Mouse (Mus musculus): Measurements from ENCODE around the gene Csnk1g2. TPM values are rescaled to one million over a fixed set of nuclear protein-coding genes. Genes with fewer than 3 reads are reported as not detected.
A peak's percentile ranks its signal among the peaks of the same experiment; 100 is the strongest.
"Not testable (repeated sequence)": the region's sequence is repeated elsewhere in the genome, so short reads cannot be mapped to it uniquely, and the experiment has no call there.

Gene Csnk1g2
- polyA plus RNA-seq, 1 experiment from 2014 or later: 134 TPM

DNA sequence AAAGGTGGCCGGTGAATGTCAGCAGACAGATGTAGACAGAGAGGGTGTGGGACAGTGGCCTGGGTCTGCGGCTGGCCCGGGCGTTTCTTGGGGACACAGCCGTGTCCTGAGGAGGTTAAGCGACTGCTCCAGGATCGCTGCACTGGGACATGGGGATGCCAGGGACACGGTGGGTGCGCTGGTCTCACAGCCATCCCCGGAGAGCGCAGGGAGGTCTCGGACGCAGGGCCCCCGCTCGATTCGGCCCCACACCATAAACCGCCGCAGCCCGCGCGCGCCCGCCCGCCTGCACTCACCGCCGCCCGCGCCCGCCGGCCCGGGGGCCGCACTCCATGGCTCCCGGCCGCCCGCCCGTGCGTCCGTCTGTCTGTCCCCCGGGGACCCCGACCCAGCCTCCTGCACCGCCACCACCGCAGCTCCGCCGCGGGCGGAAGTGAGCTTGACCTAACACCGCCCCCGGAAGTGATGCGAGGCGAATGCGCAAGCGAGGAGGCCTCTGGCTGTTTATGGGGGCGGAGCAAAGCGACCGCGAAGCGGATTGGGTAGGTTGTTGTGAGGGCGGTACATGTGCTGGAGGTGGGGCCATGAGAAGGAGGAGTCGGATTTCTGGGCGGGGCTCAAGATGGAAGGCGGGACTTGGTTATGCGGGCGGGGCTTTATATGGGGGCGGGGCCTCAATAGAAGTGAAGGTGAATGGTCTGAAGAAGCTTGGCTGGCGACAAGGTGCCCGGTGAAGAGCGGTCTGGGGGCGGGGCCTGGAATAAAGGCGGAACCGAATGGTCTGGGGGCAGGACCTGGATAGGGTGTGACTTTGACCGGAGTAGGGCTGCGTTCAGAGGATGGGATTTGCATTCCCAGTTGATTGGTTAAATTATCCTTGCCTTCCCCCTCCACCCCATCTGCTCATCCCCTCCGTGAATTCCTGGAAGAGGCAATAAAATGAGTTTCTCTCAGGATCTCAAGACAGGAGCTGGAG lies 32.5 kb upstream of the Csnk1g2 start, which contains the start of gene Abhd17a:
Abhd17a (minus strand) TSS at position 463 of the 976 bp plus-strand sequence.
- DNase-seq (ENCODE audit: low spot score) (peak; percentile 97), ATAC-seq (replicated peaks; ENCODE audit: low FRiP score) (peak; percentile 97)
- peaks cover 14% of the 10 kb centered on the region for H3K4me1 ChIP-seq (replicated peaks; ENCODE audit: control insufficient read depth, insufficient read depth, low read length)
- H3K9ac ChIP-seq (ENCODE audit: low read length): peak within 1 kb of the TSS; percentile 85
- under 1% methylated on average over 70 of the region's 73 CpGs for WGBS
- H3K4me3 ChIP-seq (ENCODE audit: low read depth, low read length): peak within 1 kb of the TSS; percentile 95
- peak within 1 kb of the TSS; percentile 93 for H3K4me2 ChIP-seq (ENCODE audit: low read depth, low read length, severe bottlenecking)
- H3K27me3 ChIP-seq (ENCODE audit: control insufficient read depth, insufficient read depth, low read length): no peaks in the 10 kb centered on the region
- no peak within 1 kb of the TSS for H3K27ac ChIP-seq (ENCODE audit: low read depth, low read length)
- H3K9me3 ChIP-seq (ENCODE audit: control insufficient read depth, low read length): no peaks in the 10 kb centered on the region
- H3K36me3 ChIP-seq (ENCODE audit: control insufficient read depth, insufficient read depth, low read length): no peaks in the 10 kb centered on the region; the same call in 1 of the 2 replicates

DNA sequence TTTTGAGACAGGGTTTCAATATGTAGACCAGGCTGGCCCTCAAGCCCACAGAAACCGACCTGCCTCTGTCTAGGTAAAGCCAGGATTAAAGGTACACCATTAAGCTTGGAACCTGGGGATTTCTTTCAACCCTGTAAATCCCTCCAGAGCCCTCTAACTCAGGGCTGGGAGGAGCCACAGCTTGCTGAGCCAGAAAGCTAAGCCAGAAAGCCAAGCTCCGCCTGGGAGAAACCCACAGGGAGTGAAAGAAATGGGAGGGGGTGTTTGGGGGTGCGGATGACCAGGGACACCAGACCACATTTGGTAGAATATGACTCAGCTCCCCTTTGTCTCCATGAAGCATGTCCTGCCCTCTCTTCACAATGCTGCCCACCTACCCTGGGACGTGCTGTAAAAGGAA lies 26.3 kb upstream of the Csnk1g2 start:
- no peaks in the 10 kb centered on the region for H3K9me3 ChIP-seq (ENCODE audit: control insufficient read depth, low read length)
- H3K4me3 ChIP-seq (ENCODE audit: low read depth, low read length): no peak overlapping the region
- H3K36me3 ChIP-seq (ENCODE audit: control insufficient read depth, insufficient read depth, low read length): no peaks in the 10 kb centered on the region
- no peaks in the 10 kb centered on the region for H3K4me1 ChIP-seq (replicated peaks; ENCODE audit: control insufficient read depth, insufficient read depth, low read length)
- H3K27ac ChIP-seq (ENCODE audit: low read depth, low read length): no peak overlapping the region
- no peak for DNase-seq (ENCODE audit: low spot score)
- no peak overlapping the region for H3K9ac ChIP-seq (ENCODE audit: low read length)
- ATAC-seq (replicated peaks; ENCODE audit: low FRiP score): no peak
- WGBS: 42% methylated on average over 4 of the region's 4 CpGs
- no peaks in the 10 kb centered on the region for H3K27me3 ChIP-seq (ENCODE audit: control insufficient read depth, insufficient read depth, low read length)
- H3K4me2 ChIP-seq (ENCODE audit: low read depth, low read length, severe bottlenecking): no peak overlapping the region

DNA sequence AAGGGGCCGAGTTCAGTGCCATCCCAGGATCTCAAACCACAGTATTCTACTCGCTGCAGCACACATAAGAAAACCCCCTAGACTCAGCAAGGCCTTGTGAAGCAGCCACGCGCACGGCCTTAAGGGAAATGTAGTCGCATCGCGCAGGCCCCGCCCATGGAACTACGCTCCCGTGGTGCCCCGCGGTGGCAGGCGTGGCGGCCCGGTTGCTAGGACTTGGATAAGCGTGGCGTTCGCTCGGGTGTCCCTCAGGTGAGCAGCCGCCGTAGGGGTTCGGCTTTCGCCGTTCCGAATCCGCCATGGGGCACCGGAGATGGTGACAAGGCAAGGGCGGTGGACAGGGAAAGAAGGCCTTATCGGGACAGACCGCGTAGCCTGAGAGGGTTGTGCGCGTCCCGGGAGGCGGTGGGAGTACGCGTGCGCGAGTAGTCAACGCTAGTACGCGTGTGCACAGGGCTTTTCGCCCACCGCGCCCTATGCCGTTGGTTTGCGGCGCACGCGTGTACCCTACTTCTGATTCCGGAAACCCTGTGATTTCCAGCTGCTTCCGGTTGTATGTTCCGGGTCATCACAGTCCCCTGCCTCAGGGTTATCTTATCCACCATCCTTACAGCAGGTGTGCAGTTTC lies 19.8 kb upstream of the Csnk1g2 start, which contains the start of the genes Scamp4 and Adat3:
Scamp4 (plus strand) TSS at position 175 of the 628 bp plus-strand sequence.
Adat3 (plus strand) TSS at position 183 of the 628 bp plus-strand sequence.
- ATAC-seq (replicated peaks; ENCODE audit: low FRiP score) (peak; percentile 95), DNase-seq (ENCODE audit: low spot score) (peak; percentile 96)
- under 1% methylated on average over 54 of the region's 54 CpGs for WGBS
- H3K9ac ChIP-seq (ENCODE audit: low read length): peak within 1 kb of the TSS; percentile 67
- H3K9me3 ChIP-seq (ENCODE audit: control insufficient read depth, low read length): no peaks in the 10 kb centered on the region
- peak within 1 kb of the TSS; percentile 58 for H3K27ac ChIP-seq (ENCODE audit: low read depth, low read length)
- no peaks in the 10 kb centered on the region for H3K27me3 ChIP-seq (ENCODE audit: control insufficient read depth, insufficient read depth, low read length)
- peak within 1 kb of the TSS; percentile 75 for H3K4me3 ChIP-seq (ENCODE audit: low read depth, low read length)
- peak within 1 kb of the TSS; percentile 89 for H3K4me2 ChIP-seq (ENCODE audit: low read depth, low read length, severe bottlenecking)
- peaks cover 9% of the 10 kb centered on the region for H3K4me1 ChIP-seq (replicated peaks; ENCODE audit: control insufficient read depth, insufficient read depth, low read length)
- H3K36me3 ChIP-seq (ENCODE audit: control insufficient read depth, insufficient read depth, low read length): no peaks in the 10 kb centered on the region; the same call in 1 of the 2 replicates

DNA sequence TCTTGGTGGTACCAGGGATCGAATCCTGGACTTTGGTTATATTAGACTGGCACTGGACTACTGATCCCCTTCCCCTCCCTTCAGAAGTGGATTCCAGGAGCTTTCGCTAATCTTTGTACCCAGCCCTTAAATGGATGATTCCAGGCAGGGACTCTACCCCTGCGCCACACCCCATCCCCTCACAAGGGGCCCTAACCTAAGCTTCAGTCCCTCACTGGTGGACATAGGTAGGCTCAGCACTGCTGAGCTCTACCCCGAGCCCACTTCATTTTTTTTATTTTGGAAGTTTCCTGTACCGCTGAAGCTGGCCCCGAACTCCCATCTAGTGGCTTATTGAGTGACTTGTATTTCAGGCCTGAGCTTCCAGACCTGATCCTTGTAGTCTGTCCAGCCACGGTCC lies 19.3 kb upstream of the Csnk1g2 start:
- no peak for DNase-seq (ENCODE audit: low spot score)
- Histone ChIP-seq H3K27ac (ENCODE audit: low read depth, low read length) (peak overlapping the region; percentile 58), H3K27me3 (ENCODE audit: control insufficient read depth, insufficient read depth, low read length) (no peaks in the 10 kb centered on the region), H3K9ac (ENCODE audit: low read length) (peak overlapping the region; percentile 67), H3K4me2 (ENCODE audit: low read depth, low read length, severe bottlenecking) (peak overlapping the region; percentile 89), H3K9me3 (ENCODE audit: control insufficient read depth, low read length) (no peaks in the 10 kb centered on the region), H3K4me1 (replicated peaks; ENCODE audit: control insufficient read depth, insufficient read depth, low read length) (peaks cover 9% of the 10 kb centered on the region), H3K4me3 (ENCODE audit: low read depth, low read length) (peak overlapping the region; percentile 75), H3K36me3 (ENCODE audit: control insufficient read depth, insufficient read depth, low read length) (no peaks in the 10 kb centered on the region; the same call in 1 of the 2 replicates)
- peak; percentile 39 for ATAC-seq (replicated peaks; ENCODE audit: low FRiP score)
- WGBS: 34% methylated on average over 7 of the region's 7 CpGs

DNA sequence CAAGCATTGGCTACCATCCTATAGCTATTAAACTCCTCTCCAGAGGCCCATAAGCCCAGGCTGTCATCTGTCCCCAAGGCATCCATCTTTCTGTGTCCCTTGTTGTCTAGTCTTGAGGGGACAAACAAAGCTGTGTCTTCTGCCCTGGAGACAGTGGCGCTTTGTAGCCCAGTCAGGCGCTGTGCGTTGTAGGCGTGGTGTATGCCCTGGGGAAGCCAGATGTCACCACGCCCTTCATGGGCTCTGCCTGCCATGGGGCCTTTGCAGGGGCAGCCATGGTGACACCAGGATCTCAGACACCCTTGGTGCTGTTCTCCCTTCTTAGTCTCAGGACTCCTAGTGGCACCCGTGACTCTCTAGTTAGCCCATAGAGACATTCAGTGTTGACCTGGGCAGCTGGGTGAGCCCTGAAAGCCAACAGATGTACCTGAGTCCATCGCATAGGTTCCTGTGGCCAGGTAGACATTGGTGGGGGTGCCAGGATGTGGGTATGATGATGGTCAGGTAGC lies 18.6 kb upstream of the Csnk1g2 start:
- Histone ChIP-seq H3K4me3 (ENCODE audit: low read depth, low read length) (peak overlapping the region; percentile 75; the same call in 1 of the 2 replicates), H3K9me3 (ENCODE audit: control insufficient read depth, low read length) (no peaks in the 10 kb centered on the region), H3K4me1 (replicated peaks; ENCODE audit: control insufficient read depth, insufficient read depth, low read length) (peaks cover 9% of the 10 kb centered on the region), H3K9ac (ENCODE audit: low read length) (no peak overlapping the region; the same call in 1 of the 2 replicates), H3K4me2 (ENCODE audit: low read depth, low read length, severe bottlenecking) (peak overlapping the region; percentile 89; the same call in 1 of the 2 replicates), H3K36me3 (ENCODE audit: control insufficient read depth, insufficient read depth, low read length) (no peaks in the 10 kb centered on the region; the same call in 1 of the 2 replicates), H3K27ac (ENCODE audit: low read depth, low read length) (no peak overlapping the region), H3K27me3 (ENCODE audit: control insufficient read depth, insufficient read depth, low read length) (no peaks in the 10 kb centered on the region)
- 88% methylated on average over 7 of the region's 7 CpGs for WGBS
- DNase-seq (ENCODE audit: low spot score) (no peak), ATAC-seq (replicated peaks; ENCODE audit: low FRiP score) (no peak)

DNA sequence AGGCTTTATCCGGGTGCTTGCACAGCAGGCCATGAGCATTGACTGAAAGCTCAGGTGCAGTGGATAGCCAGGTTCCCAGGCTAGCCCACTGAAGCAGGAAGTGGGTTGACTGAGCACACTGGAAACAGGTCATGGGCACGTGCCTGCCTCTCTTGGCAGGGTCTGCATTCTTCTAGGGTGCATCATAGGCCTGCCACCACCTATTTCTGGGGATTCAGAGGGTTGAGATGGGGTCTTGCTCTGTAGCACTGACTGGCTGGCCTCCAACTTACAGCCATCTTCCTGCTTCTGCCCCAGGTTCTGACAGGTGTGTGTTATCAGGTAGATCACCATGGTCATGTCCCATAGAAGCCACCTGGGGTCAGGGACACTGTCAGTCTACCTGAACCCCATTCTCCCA lies 17.6 kb upstream of the Csnk1g2 start:
- Histone ChIP-seq H3K4me1 (replicated peaks; ENCODE audit: control insufficient read depth, insufficient read depth, low read length) (peaks cover 9% of the 10 kb centered on the region), H3K4me3 (ENCODE audit: low read depth, low read length) (no peak overlapping the region), H3K9me3 (ENCODE audit: control insufficient read depth, low read length) (no peaks in the 10 kb centered on the region), H3K27me3 (ENCODE audit: control insufficient read depth, insufficient read depth, low read length) (no peaks in the 10 kb centered on the region), H3K9ac (ENCODE audit: low read length) (no peak overlapping the region), H3K27ac (ENCODE audit: low read depth, low read length) (no peak overlapping the region), H3K36me3 (ENCODE audit: control insufficient read depth, insufficient read depth, low read length) (no peaks in the 10 kb centered on the region; the same call in 1 of the 2 replicates), H3K4me2 (ENCODE audit: low read depth, low read length, severe bottlenecking) (no peak overlapping the region)
- ATAC-seq (replicated peaks; ENCODE audit: low FRiP score) (no peak), DNase-seq (ENCODE audit: low spot score) (no peak)
- WGBS: 89% methylated on average over 2 of the region's 2 CpGs

DNA sequence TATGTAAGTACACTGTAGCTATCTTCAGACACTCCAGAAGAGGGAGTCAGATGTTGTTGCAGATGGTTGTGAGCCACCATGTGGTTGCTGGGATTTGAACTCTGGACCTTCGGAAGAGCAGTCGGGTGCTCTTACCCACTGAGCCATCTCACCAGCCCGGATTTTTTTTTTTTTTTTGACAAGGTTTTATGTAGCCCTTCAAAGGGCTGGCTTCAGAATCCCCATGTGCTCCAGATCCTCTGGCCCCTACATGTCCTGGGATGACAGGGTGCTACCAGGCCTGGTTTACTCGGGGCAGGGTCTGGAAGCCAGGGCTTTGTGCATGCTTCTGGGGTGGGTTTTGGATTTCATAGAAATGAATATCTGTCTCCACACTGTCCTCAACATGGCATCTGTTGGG lies 16.9 kb upstream of the Csnk1g2 start, which contains the start of gene Gm49322:
Gm49322 (plus strand) TSS at position 301 of the 400 bp plus-strand sequence.
- not testable (repeated sequence) for H3K9me3 ChIP-seq (ENCODE audit: control insufficient read depth, low read length); H3K4me3 ChIP-seq (ENCODE audit: low read depth, low read length); H3K9ac ChIP-seq (ENCODE audit: low read length); H3K4me2 ChIP-seq (ENCODE audit: low read depth, low read length, severe bottlenecking); H3K36me3 ChIP-seq (ENCODE audit: control insufficient read depth, insufficient read depth, low read length); DNase-seq (ENCODE audit: low spot score); H3K27ac ChIP-seq (ENCODE audit: low read depth, low read length); H3K27me3 ChIP-seq (ENCODE audit: control insufficient read depth, insufficient read depth, low read length); H3K4me1 ChIP-seq (replicated peaks; ENCODE audit: control insufficient read depth, insufficient read depth, low read length); ATAC-seq (replicated peaks; ENCODE audit: low FRiP score)
- 75% methylated on average over 2 of the region's 4 CpGs for WGBS

DNA sequence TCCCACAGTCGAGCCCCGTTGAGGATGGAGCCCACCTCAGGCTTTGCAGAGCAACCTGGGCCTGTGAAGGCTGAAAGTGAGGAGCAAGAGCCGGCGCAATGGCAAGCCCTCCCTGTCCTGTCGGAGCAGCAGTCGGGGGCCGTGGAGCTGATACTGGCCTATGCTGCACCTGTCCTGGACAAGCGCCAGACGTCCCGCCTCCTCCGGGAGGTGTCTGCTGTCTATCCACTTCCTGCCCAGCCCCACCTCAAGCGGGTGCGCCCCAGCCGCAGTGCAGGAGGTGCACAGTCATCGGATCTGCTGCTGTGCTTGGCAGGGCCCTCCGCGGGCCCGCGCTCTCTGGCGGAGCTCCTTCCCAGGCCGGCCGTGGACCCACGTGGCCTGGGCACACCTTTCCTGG lies 16.3 kb upstream of the Csnk1g2 start:
- DNase-seq (ENCODE audit: low spot score) (no peak), ATAC-seq (replicated peaks; ENCODE audit: low FRiP score) (no peak)
- Histone ChIP-seq H3K9me3 (ENCODE audit: control insufficient read depth, low read length) (no peaks in the 10 kb centered on the region), H3K27ac (ENCODE audit: low read depth, low read length) (no peak overlapping the region), H3K4me2 (ENCODE audit: low read depth, low read length, severe bottlenecking) (no peak overlapping the region), H3K9ac (ENCODE audit: low read length) (no peak overlapping the region), H3K27me3 (ENCODE audit: control insufficient read depth, insufficient read depth, low read length) (no peaks in the 10 kb centered on the region), H3K4me1 (replicated peaks; ENCODE audit: control insufficient read depth, insufficient read depth, low read length) (peaks cover 9% of the 10 kb centered on the region), H3K4me3 (ENCODE audit: low read depth, low read length) (no peak overlapping the region), H3K36me3 (ENCODE audit: control insufficient read depth, insufficient read depth, low read length) (no peaks in the 10 kb centered on the region; the same call in 1 of the 2 replicates)
- WGBS: 94% methylated on average over 23 of the region's 23 CpGs
